Comparison of ENCODE assay signal across 8 mouse cellular contexts in the genomic region with DNA sequence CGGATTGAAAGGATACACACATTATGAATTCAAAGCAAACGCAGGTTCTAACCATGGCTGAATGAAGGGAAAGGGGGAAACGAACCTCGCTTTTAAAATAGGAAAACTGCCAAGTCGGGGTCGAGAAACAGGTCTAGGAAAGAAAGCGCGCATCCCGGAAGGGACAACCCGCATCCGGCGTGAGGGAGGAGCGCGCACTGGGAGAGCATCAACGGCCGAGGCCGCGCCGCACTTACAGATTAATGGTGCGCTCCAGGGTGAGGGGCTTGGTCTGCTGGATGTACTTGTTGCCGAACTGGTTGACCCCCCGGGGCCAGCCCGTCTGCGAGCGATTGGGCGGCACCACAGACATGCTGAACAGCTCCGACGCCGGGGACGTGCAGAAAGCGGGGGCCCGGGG. TPM values are rescaled to one million over a fixed set of nuclear protein-coding genes. Genes with fewer than 3 reads are reported as not detected.
A peak's percentile ranks its signal among the peaks of the same experiment; 100 is the strongest.
DNase-seq lines count a peak whose midpoint lies in the region; ATAC-seq and TF ChIP-seq lines count a peak whose summit lies in the region.
"Not testable (repeated sequence)": the region's sequence is repeated elsewhere in the genome, so short reads cannot be mapped to it uniquely, and the experiment has no call there.

No protein-coding gene starts in this region.

- H3K27me3 ChIP-seq in E14TG2a.4 (ENCODE audit: insufficient read depth, low read length); forebrain, embryonic 12.5 days; lung, embryonic 14.5 days (ENCODE audit: insufficient read depth, low read length): not testable (repeated sequence)

- under 1% methylated on average over 27 of the region's 32 CpGs for WGBS in forebrain, embryonic 12.5 days
- under 1% methylated on average over 22 of the region's 32 CpGs for WGBS in lung, embryonic 14.5 days
- WGBS in olfactory bulb, adult 2 months = under 1% methylated on average over 28 of the region's 32 CpGs

- H3K4me3 ChIP-seq in E14TG2a.4 (replicated peaks; ENCODE audit: low read length) = peak overlapping the region; percentile 91
- peak overlapping the region; percentile 73 for H3K4me3 ChIP-seq in forebrain, embryonic 12.5 days (replicated peaks)
- peak overlapping the region; percentile 84 for H3K4me3 ChIP-seq in layer of hippocampus, adult 2 months
- H3K4me3 ChIP-seq in lung, embryonic 14.5 days (ENCODE audit: low read depth, low read length) = peak overlapping the region; percentile 66
- H3K4me3 ChIP-seq in olfactory bulb, adult 2 months (ENCODE audit: insufficient read depth, low read depth, low read length) = peak overlapping the region; percentile 47

- H3K9ac ChIP-seq in forebrain, embryonic 12.5 days = peak overlapping the region; percentile 77
- H3K9ac ChIP-seq in lung, embryonic 14.5 days = peak overlapping the region; percentile 72

- TF ChIP-seq CTCF in E14TG2a.4 (conservative IDR thresholded peaks at IDR 0.05; ENCODE audit: low read length); layer of hippocampus, adult 2 months (conservative IDR thresholded peaks at IDR 0.05); lung, embryonic 14.5 days (IDR thresholded peaks at IDR 0.05; ENCODE audit: low read depth); olfactory bulb, adult 2 months (IDR thresholded peaks at IDR 0.05; ENCODE audit: insufficient read depth, low read depth, low read length): not testable (repeated sequence)

- intact Hi-C loops in heart, postnatal 14 days (cut with DNase I) = loop anchor here (2.0 kb wide), 1 partner anchor 24 kb away; the partner anchor contains the start of gene Amfr

- peak overlapping the region; percentile 71 for H3K27ac ChIP-seq in forebrain, embryonic 12.5 days
- peak overlapping the region; percentile 61; the same call in 1 of the 2 replicates for H3K27ac ChIP-seq in layer of hippocampus, adult 2 months
- H3K27ac ChIP-seq in lung, embryonic 14.5 days (ENCODE audit: low read depth) = peak overlapping the region; percentile 84
- H3K27ac ChIP-seq in olfactory bulb, adult 2 months (ENCODE audit: insufficient read depth, low read depth, low read length) = not testable (repeated sequence)

- H3K4me2 ChIP-seq in forebrain, embryonic 12.5 days = peak overlapping the region; percentile 84
- peak overlapping the region; percentile 83 for H3K4me2 ChIP-seq in lung, embryonic 14.5 days

- ATAC-seq in forebrain, embryonic 12.5 days (ENCODE audit: low FRiP score) = peak; percentile 92
- peak; percentile 94 for ATAC-seq in lung, embryonic 14.5 days (ENCODE audit: insufficient read depth)

- peaks cover 35% of the 10 kb centered on the region for H3K36me3 ChIP-seq in E14TG2a.4 (ENCODE audit: insufficient read depth, low read length)
- not testable (repeated sequence) for H3K36me3 ChIP-seq in forebrain, embryonic 12.5 days (replicated peaks); lung, embryonic 14.5 days (ENCODE audit: insufficient read depth)

- peak; percentile 11; the same call in 1 of the 2 replicates for TF ChIP-seq POLR2A in olfactory bulb, adult 2 months (IDR thresholded peaks at IDR 0.05; ENCODE audit: insufficient read depth, low read depth, low read length)

- peak; percentile 70 for DNase-seq in c-Kit-positive CD71-positive TER-119-positive erythroid progenitor cells, embryonic 14.5 days (ENCODE audit: low spot score)
- DNase-seq in heart, postnatal 14 days = peak; percentile 56 to 65
- DNase-seq in layer of hippocampus, adult 2 months (ENCODE audit: low spot score in 2 of 2) = peak; percentile 20 to 49
- DNase-seq in lung, embryonic 14.5 days = peak; percentile 88
- DNase-seq in testis, postnatal 14 days (ENCODE audit: low spot score) = peak; percentile 81

- not testable (repeated sequence) for H3K9me3 ChIP-seq in E14TG2a.4 (ENCODE audit: low read length); forebrain, embryonic 12.5 days; lung, embryonic 14.5 days (ENCODE audit: low read depth, low read length)

- H3K4me1 ChIP-seq in E14TG2a.4 (replicated peaks; ENCODE audit: low read depth, low read length) = peaks cover 53% of the 10 kb centered on the region
- peaks cover 36% of the 10 kb centered on the region for H3K4me1 ChIP-seq in forebrain, embryonic 12.5 days
- not testable (repeated sequence) for H3K4me1 ChIP-seq in lung, embryonic 14.5 days (ENCODE audit: insufficient read depth); olfactory bulb, adult 2 months (ENCODE audit: control insufficient read depth, insufficient read depth, low read length)

RNA-seq across cellular contexts. Expression of gene Nudt21, which starts 0.3 kb away (rescaled TPM):
- 205 and 206 TPM in 2 replicates for polyA plus RNA-seq in forebrain, embryonic 12.5 days (2016; fragmentation: Nextera tagmentation; extraction: Ambion mirVana)
- 10 to 100 TPM; 29.2 to 30.3 TPM for total RNA-seq in heart, postnatal 14 days (2021)
- total RNA-seq in layer of hippocampus, adult 2 months (2021) = 10 to 100 TPM; 53.3 to 56.6 TPM
- 134 and 140 TPM in 2 replicates for polyA plus RNA-seq in lung, embryonic 14.5 days (2014; fragmentation: Nextera tagmentation; extraction: Ambion mirVana)
- not detected in 2 replicates for polyA plus RNA-seq in olfactory bulb, adult 2 months (2012; ENCODE audit: insufficient read depth, insufficient read length, low replicate concordance, missing spikeins)

RNA-seq across cellular contexts. Expression of gene Ogfod1, which starts 0.5 kb away (rescaled TPM):
- 15.0 and 15.9 TPM in 2 replicates for polyA plus RNA-seq in forebrain, embryonic 12.5 days (2016; fragmentation: Nextera tagmentation; extraction: Ambion mirVana)
- 10 to 100 TPM; 23.0 to 23.9 TPM for total RNA-seq in heart, postnatal 14 days (2021)
- 100 to 1,000 TPM; 108 to 110 TPM for total RNA-seq in layer of hippocampus, adult 2 months (2021)
- 14.2 and 17.3 TPM in 2 replicates for polyA plus RNA-seq in lung, embryonic 14.5 days (2014; fragmentation: Nextera tagmentation; extraction: Ambion mirVana)
- polyA plus RNA-seq in olfactory bulb, adult 2 months (2012; ENCODE audit: insufficient read depth, insufficient read length, low replicate concordance, missing spikeins) = not detected in 2 replicates

RNA-seq across cellular contexts. Expression of gene Amfr, which starts 23.9 kb away (rescaled TPM):
- 66.3 and 68.5 TPM in 2 replicates for polyA plus RNA-seq in forebrain, embryonic 12.5 days (2016; fragmentation: Nextera tagmentation; extraction: Ambion mirVana)
- 100 to 1,000 TPM; 108 to 112 TPM for total RNA-seq in heart, postnatal 14 days (2021)
- total RNA-seq in layer of hippocampus, adult 2 months (2021) = 100 to 1,000 TPM; 122 to 128 TPM
- 53.6 and 54.7 TPM in 2 replicates for polyA plus RNA-seq in lung, embryonic 14.5 days (2014; fragmentation: Nextera tagmentation; extraction: Ambion mirVana)
- polyA plus RNA-seq in olfactory bulb, adult 2 months (2012; ENCODE audit: insufficient read depth, insufficient read length, low replicate concordance, missing spikeins) = not detected in 2 replicates

Comparison
In these comparisons a context has a peak if more than half of its experiments do, and no peak if none do; other contexts are left out.
1. DNase-seq: peak in every context shown above with its lines; median percentile 88 in lung, embryonic 14.5 days; 81 in testis, postnatal 14 days; 70 in c-Kit-positive CD71-positive TER-119-positive erythroid progenitor cells, embryonic 14.5 days; 60 in heart, postnatal 14 days; 34 in layer of hippocampus, adult 2 months.